Mouse (Mus musculus) heart, postnatal 0 days (tissue): Measurements from ENCODE around the gene D2hgdh. TPM values are rescaled to one million over a fixed set of nuclear protein-coding genes. Genes with fewer than 3 reads are reported as not detected.

Source experiments
- ATAC-seq: fragments of 200-750 bp; cut with Nextera tagmentation; 2 replicates; pipeline ENCODE4 v1.8.0; 2017; ENCODE audit warnings: low read depth, moderate number of reproducible peaks, moderate library complexity; ENCODE audit not compliant: insufficient read depth
- DNase-seq: peaks from one replicate; pipeline ENCODE4 v3.0.0-alpha.2; 2016; ENCODE audit warnings: low spot score
- H3K27ac ChIP-seq: fragments of 300-500 bp; sonication (generic); 2 replicates; pipeline ENCODE4 v1.5.1; 2014; ENCODE audit warnings: low read depth, mild to moderate bottlenecking
- H3K27me3 ChIP-seq: fragments of 300-500 bp; sonication (generic); 2 replicates; pipeline ENCODE4 v1.6.1; 2014; ENCODE audit warnings: low read length, mixed read lengths; ENCODE audit not compliant: control insufficient read depth, insufficient read depth
- H3K36me3 ChIP-seq: fragments of 300-500 bp; sonication (generic); replicated peaks from 2 replicates; pipeline ENCODE4 v1.6.1; 2014; ENCODE audit warnings: low read length, mixed read lengths; ENCODE audit not compliant: control insufficient read depth, insufficient read depth
- H3K4me1 ChIP-seq: fragments of 300-500 bp; sonication (generic); 2 replicates; pipeline ENCODE4 v1.6.1; 2014; ENCODE audit warnings: antibody characterized with exemption; ENCODE audit not compliant: control insufficient read depth, insufficient read depth
- H3K4me2 ChIP-seq: fragments of 300-500 bp; sonication (generic); 2 replicates; pipeline ENCODE4 v1.6.1; 2014; ENCODE audit warnings: low read depth, mild to moderate bottlenecking, low read length, moderate library complexity
- H3K4me3 ChIP-seq: fragments of 300-500 bp; sonication (generic); 2 replicates; pipeline ENCODE4 v1.5.1; 2014; ENCODE audit warnings: low read depth, low read length
- H3K9ac ChIP-seq: fragments of 300-500 bp; sonication (generic); replicated peaks from 2 replicates; pipeline ENCODE4 v1.6.1; 2014; ENCODE audit warnings: low read depth, low read length, mixed read lengths
- H3K9me3 ChIP-seq: fragments of 300-500 bp; sonication (generic); replicated peaks from 2 replicates; pipeline ENCODE4 v1.6.1; 2016; ENCODE audit warnings: low read length; ENCODE audit not compliant: control insufficient read depth
- CTCF ChIP-seq: IDR thresholded peaks from 2 replicates; pipeline ENCODE4 v1.5.1; 2016; ENCODE audit warnings: antibody characterized with exemption, control low read depth, low read depth
- EP300 ChIP-seq: IDR thresholded peaks from 2 replicates; pipeline ENCODE4 v1.6.1; 2016; ENCODE audit warnings: antibody characterized with exemption, low read depth
- WGBS: fragments of 180-500 bp; shearing (Covaris S2); extraction: QIAGEN DNeasy Blood & Tissue Kit; methylation state at CpG from one replicate; pipeline ENCODE4 v1.1.7; 2014; 5-methylcytosine and 5-hydroxymethylcytosine counted together
- polyA plus RNA-seq: library from polyadenylated mRNA; unstranded; fragments of >200 nt; fragmentation: Nextera tagmentation; extraction: Ambion mirVana; gene quantifications from 2 replicates; pipeline ENCODE4 v1.2.1, GENCODE M21; 2015
- total RNA-seq: library from RNA; depleted of rRNA; stranded (reverse); fragments of >200 nt; gene quantifications from 2 replicates; pipeline ENCODE4 v1.2.3, GENCODE M21; 2014; ENCODE audit warnings: low replicate concordance

Gene D2hgdh
- total and polyA plus RNA-seq, 2 experiments from 2014 or later: 13.9 to 23.8 TPM

DNA sequence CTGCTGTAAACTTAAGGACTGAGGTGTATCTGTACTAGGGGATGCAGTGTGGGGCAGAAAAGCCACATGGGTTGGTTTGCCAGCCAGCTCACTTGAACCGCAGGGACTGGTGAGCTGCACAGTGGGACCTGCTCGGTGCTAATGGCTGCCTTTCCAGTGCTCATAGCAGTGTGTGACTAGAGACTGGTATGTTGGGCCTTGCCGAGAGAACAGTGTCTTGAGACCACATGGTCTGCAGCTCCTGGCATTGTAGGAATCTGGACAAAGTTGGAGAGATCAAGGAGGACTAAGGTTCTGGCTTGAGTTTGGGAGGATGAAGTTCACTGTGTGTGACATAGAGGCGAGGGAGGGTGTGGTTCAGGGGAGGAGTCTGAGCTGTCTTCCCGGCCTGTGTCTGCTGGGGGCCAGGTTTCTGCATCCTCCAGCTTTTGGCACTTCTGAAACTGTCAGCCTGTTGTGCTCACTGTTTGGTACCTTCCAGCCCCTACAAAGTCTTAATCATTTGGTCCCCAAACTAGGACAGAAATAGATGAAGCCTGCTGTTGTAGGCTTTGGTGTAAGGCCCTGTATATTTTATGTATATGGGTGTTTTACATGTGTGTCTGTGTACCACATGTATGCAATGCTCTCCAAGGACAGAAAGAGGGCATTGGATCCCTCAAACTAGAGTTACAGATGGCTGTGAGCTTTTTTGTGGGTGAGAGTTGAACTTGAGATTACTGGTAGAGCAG lies 19.3 kb upstream of the D2hgdh start:
- no peak for DNase-seq
- TF ChIP-seq EP300: no peak
- no peak for TF ChIP-seq CTCF
- Histone ChIP-seq H3K4me1 (peaks cover 27% of the 10 kb centered on the region), H3K4me3 (no peak overlapping the region), H3K9me3 (no peaks in the 10 kb centered on the region), H3K27ac (peak overlapping the region; percentile 99), H3K9ac (no peak overlapping the region), H3K36me3 (peaks cover 31% of the 10 kb centered on the region), H3K4me2 (no peak overlapping the region), H3K27me3 (no peaks in the 10 kb centered on the region)
- WGBS: 51% methylated on average over 5 of the region's 5 CpGs
- no peak for ATAC-seq

DNA sequence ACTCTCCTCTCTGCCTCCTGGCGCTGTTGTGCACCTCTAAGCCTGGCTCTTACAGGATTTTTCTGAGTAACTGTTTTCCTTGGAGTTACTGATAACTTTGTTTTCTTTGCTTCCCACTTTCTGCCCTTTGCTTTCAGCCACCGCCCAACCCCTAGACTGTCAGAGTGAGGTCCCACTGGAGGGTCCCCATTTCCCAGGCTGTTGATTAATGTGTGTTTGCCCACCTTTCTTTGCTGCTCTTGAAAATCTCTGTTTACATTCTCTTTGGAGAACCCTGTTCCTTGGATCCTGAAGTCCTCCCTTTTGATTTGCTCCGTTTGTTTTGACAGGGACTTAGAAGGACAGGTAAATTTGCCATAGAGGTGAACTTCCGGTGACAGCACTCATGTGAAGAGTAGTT lies 15.8 kb upstream of the D2hgdh start:
- ATAC-seq: no peak
- Histone ChIP-seq H3K9ac (no peak overlapping the region), H3K4me3 (no peak overlapping the region), H3K4me1 (peaks cover 12% of the 10 kb centered on the region), H3K9me3 (no peaks in the 10 kb centered on the region), H3K4me2 (no peak overlapping the region), H3K27ac (no peak overlapping the region), H3K36me3 (peaks cover 63% of the 10 kb centered on the region), H3K27me3 (no peaks in the 10 kb centered on the region)
- TF ChIP-seq EP300 (no peak), CTCF (no peak)
- no peak for DNase-seq
- 93% methylated on average over 4 of the region's 4 CpGs for WGBS

DNA sequence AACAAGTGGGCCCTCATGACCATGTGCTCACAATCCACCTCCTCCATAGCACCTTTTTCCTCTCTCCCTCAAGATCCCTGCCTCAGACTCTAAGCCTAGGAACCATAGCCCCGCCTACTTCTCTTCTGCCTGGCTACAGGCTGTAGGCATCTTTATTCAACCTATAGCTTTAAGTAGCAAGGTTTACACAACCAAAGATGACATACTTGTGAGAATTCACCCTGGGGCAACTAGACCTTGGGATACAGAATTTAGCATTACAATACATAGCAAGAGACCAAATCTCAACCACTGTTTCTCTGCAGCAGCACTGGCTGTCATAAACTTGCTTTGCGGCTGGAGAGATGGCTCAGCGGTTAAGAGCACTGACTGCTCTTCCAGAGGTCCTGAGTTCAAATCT lies 14.7 kb upstream of the D2hgdh start:
- no peaks in the 10 kb centered on the region for H3K9me3 ChIP-seq
- WGBS: 97% methylated on average over 3 of the region's 3 CpGs
- no peak overlapping the region for H3K27ac ChIP-seq
- no peak overlapping the region for H3K9ac ChIP-seq
- DNase-seq (no peak), ATAC-seq (no peak)
- H3K4me3 ChIP-seq: no peak overlapping the region
- H3K36me3 ChIP-seq: peaks cover 75% of the 10 kb centered on the region
- peaks cover 4% of the 10 kb centered on the region; the same call in 1 of the 2 replicates for H3K4me1 ChIP-seq
- H3K4me2 ChIP-seq: no peak overlapping the region
- H3K27me3 ChIP-seq: no peaks in the 10 kb centered on the region
- TF ChIP-seq EP300: no peak
- no peak for TF ChIP-seq CTCF

DNA sequence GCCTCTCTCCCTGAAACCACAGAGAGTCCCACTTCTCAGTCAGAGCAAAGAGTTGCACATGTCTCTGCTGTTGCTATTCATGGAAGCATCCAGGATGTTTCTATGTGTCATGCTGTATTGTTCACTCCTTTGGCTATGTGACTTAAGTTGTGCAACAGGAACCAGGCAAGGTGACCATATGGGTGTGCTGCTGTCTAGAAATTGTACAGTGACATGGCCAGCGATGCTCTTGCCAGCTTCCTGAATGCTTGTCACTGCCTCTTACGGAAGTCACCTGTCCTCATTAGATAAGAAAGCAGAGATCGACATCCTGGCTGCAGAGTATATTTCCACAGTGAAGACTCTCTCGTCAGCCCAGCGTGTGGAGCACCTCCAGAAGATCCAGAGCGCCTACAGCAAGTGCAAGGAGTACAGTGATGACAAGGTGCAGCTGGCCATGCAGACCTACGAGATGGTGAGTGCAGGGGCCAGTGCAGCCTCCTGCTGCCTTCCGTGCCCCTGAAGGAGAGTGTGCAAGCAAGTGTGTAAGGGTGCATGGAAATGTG lies 13.1 kb upstream of the D2hgdh start:
- TF ChIP-seq EP300: no peak
- TF ChIP-seq CTCF: no peak
- no peak overlapping the region for H3K4me3 ChIP-seq
- no peaks in the 10 kb centered on the region for H3K9me3 ChIP-seq
- no peak overlapping the region for H3K27ac ChIP-seq
- 73% methylated on average over 8 of the region's 8 CpGs for WGBS
- no peaks in the 10 kb centered on the region for H3K4me1 ChIP-seq
- no peak overlapping the region for H3K9ac ChIP-seq
- H3K4me2 ChIP-seq: no peak overlapping the region
- H3K36me3 ChIP-seq: peaks cover 85% of the 10 kb centered on the region
- DNase-seq (no peak), ATAC-seq (no peak)
- no peaks in the 10 kb centered on the region for H3K27me3 ChIP-seq

DNA sequence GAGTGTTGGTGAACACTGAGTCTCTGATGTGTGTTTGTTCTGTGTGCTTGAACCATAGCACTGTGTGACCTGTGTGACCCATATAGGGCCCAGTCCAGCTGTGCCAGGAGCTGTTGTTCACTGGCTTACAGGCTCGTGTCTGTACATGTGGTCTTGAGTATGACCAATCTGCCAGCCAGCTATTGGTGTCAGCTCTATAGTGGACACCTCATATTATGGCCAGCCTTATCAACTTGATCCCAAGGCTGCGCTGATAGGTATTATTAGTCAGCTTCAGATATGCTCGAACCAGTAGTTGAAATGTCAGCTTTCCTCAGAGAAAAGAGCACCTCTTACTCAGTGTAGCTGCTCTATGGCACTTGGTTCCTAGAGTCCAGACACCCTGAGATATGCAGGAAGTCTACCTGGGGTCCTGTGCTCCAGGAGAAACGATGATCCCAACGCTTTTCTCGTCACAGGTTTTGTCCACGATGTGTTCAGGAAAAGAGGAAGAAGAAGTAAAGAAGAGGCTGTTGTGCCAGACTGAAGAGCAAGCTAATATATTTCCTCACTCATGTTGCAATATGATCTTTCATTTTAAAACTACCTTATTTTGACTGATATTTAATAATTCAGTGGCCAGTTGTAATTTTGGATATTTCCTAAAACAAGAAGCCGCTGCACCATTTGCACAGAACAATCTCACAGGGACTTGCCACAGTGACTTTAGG lies 6.7 kb upstream of the D2hgdh start:
- Histone ChIP-seq H3K4me2 (no peak overlapping the region), H3K27ac (no peak overlapping the region), H3K4me1 (no peaks in the 10 kb centered on the region), H3K36me3 (peaks cover 84% of the 10 kb centered on the region), H3K4me3 (no peak overlapping the region), H3K27me3 (no peaks in the 10 kb centered on the region), H3K9ac (no peak overlapping the region), H3K9me3 (no peaks in the 10 kb centered on the region)
- no peak for ATAC-seq
- TF ChIP-seq CTCF (no peak), EP300 (no peak)
- no peak for DNase-seq
- WGBS: 88% methylated on average over 8 of the region's 8 CpGs
